Mouse (Mus musculus) urinary bladder, postnatal 10 days (tissue): ENCODE measurements around the gene Lcmt2.

ENCODE experiments used
- DNase-seq: peaks from one replicate; pipeline ENCODE4 v3.0.0; 2022; ENCODE audit warnings: low spot score

Gene Lcmt2

DNA sequence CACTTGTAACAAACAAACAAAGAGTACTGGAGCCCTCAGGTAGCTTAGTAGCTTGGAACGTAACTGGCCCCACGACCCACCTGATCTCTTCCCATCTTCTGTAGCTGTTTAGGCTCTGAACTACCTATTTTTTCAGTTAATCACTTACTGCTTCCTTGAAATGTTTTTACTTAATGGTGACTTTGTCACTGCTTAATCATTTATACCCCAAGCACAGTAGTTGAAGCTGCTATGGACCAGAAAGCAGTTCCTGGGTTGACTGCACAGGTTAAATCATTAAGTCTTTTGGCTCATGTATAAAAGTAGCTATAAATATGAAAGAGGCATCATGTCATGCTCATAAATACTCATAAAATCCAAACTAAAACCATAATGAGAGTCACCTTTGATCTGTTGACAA is 25.0 kb downstream of the Lcmt2 start:
- DNase-seq, result no peak

DNA sequence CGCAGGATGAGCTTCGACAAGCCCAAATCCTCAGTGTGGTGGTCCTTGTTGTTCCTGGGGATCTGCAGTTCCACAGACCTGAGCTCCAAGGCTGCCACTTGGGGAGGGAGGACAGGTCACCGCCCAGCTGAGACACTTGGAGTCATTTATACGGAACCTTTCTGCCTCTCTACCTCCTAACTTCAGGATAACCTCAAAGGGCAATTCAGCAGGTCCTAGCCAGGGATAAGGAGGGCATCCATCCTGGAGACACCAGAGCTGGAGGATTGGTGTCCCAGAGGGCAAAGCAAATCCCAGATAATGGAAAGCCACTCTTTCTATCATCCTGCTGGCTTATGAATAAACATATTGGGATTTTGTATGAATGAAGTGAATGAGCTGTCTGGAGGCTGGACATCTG is 30.8 kb downstream of the Lcmt2 start, which contains the start of gene Tgm7:
Tgm7 (minus strand) TSS at position 101 of the 400 bp plus-strand sequence.
- no peak for DNase-seq

DNA sequence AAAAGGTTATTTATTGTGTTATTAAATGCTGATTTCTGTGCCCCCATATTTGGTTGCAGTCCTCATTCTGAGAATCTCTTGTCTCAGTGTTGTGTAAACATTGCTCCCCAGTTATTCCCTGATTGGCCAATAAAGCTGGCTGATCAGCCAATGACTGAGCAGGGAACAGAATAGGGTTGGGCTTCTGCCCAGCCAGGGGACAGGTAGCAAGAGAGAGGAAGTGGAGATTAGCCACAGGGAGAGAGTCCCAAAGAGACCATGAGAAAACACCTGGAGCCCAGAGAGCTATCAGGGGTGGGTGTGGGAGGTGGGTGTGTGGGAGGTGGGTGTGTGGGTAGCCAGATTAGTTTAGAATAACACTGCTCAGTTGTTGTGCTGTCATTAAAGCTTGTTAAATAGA is 34.5 kb downstream of the Lcmt2 start:
- DNase-seq, result no peak

DNA sequence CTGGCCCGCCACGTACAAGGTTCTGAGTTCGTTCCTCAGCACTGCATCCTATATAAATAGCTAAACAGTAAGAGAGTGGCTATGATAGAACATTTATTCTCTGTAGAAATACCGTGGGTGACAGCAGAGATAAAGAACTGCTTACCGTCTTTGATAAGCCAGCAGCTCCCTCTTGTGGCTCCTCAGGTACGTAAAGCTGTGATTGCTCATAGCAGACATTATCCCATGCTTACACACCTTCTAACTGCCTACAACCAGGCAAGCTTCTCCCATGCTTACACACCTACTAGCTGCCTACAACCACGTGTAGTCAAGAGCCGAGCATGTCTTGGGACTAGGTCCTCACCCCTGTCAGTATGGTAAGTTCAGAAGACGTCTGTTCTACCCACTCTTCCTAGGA is 38.4 kb downstream of the Lcmt2 start:
- no peak for DNase-seq

DNA sequence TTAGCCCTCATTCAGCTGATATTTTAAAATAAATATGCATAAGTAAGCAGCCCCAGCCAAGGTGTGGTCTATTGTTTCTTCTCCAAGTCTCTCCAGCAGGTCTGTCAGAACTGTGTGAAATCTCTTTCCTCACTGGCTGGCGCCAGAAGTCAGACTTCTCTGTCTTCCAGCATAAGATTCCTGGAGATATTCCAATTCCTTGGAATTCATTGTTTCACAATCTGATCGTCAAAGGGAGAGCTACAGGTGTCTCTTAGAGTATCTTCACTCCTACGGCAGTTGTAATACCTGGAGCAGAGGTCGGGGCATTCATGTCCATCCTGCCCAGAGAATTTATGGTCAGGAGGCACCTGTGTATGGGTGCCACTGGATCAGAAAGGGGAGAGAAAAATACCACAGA is 50.7 kb downstream of the Lcmt2 start:
- DNase-seq, result no peak

DNA sequence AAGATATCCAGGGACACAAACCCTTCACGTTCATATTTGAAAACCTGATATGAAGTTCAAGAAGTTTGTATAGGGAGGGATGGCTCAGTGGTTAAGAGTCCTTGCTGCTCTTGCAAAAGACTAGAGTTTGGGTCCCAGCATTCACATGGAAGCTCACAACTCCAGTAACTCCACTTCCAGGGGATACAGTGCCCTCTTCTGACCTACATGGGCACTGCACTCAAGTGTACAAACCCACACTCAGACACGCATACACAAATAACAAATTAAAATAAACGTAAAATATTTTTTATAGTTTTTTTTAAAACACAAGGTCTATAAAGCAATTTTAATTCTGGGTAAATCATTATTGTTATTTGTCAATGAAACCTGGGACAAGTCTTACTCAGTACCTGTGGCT is 51.9 kb downstream of the Lcmt2 start:
- DNase-seq, result no peak

DNA sequence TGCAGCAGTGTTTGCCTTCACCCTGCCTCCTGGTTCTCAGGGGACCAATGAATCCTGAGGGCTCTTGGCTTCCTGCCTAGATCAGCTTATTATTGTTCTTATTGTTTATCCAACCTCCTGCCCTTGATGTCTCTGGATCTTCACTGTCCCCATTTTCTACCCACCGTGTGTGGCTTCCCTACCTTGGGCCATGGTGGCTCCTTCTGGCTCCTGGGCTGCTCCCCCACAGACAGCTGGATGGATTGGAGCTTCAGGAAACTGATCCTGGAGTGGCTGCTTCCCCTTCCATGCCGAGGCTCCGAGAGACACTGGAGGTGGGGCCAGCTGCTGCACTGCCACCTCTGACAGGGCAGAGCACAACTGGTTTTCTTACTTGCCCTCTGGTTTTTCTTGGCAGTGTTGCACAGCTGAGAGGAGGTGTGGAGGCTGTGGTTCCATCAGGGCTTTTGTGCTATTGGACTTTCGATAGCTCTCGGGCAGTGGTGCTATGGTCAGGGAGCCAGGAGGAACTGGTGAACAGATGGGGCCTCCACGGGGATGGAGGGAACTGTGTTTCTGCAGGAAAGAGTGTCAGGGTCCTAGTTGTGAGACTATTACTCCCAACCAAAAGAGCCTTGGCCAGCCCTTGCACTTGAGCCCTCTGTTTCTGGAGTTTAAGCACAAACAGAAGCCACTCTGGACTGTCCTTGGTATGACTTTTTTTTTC is 54.8 kb downstream of the Lcmt2 start, which contains the start of gene Tgm5:
Tgm5 (minus strand) TSS at position 362 of the 706 bp plus-strand sequence.
- DNase-seq, result no peak

DNA sequence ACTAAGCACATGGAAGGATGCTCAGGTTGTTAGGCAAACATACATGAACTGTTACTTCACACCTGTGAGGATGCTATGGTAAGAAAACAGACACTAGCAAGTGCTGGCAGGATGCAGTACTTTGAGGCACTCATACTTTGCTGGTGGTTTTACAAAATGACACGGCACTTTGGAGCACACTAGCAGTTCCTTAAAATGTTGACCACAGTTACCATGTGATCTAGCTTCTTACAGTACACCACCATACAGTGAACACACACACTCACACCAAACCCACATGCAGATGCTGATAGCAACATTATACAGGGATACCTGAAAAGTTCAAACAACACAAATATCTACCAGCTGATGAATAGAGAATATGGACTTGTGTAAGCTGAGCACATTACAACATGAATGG is 57.8 kb downstream of the Lcmt2 start:
- no peak for DNase-seq
